Mouse (Mus musculus) leukemia stem cell, adult 10-12 weeks (primary cell): ENCODE data around the gene Chchd5. TPM values are rescaled to one million over a fixed set of nuclear protein-coding genes. Genes with fewer than 3 reads are reported as not detected.

ENCODE experiments used
- polyA plus RNA-seq: library from polyadenylated mRNA; stranded (reverse); fragments of >175 nt; gene quantifications from 2 replicates; pipeline ENCODE4 v1.2.3, GENCODE M21; 2012; ENCODE audit warnings: low replicate concordance

The Chchd5 gene
- polyA plus RNA-seq: 0.74 and 12.8 TPM in 2 replicates

GRCm38 (mm10) chr2:129129412-129129929, at the start of gene Chchd5:
Gene Chchd5, plus strand, starts transcription at chr2:129129700.

GRCm38 (mm10) chr2:129100784-129101310, 28.7 kb upstream of the Chchd5 start, which contains the start of gene Polr1b:
Gene Polr1b, plus strand, starts transcription at chr2:129100995.

Other genes starting within 250 kb of the Chchd5 start
- gene Zc3h8, start 185.6 kb upstream of the Chchd5 start, polyA plus RNA-seq: 0.28 TPM in 1 of 2 replicates, not detected in the other
- 6.3 and 8.7 TPM in 2 replicates for gene Zc3h6, start 162.3 kb upstream of the Chchd5 start, polyA plus RNA-seq
- 4.6 and 5.4 TPM in 2 replicates for gene Gm10762, start 162.0 kb upstream of the Chchd5 start, polyA plus RNA-seq
- gene Vinac1, start 81.5 kb upstream of the Chchd5 start, polyA plus RNA-seq: not detected in 2 replicates
- 0.56 and 0.69 TPM in 2 replicates for gene Ttl, start 63.8 kb upstream of the Chchd5 start, polyA plus RNA-seq
- gene Polr1b, start 28.7 kb upstream of the Chchd5 start, polyA plus RNA-seq: 14.1 and 21.1 TPM in 2 replicates
- gene Slc20a1, start 69.1 kb downstream of the Chchd5 start, polyA plus RNA-seq: 49.9 and 52.8 TPM in 2 replicates
- 22.8 and 36.5 TPM in 2 replicates for gene Ckap2l, start 167.5 kb downstream of the Chchd5 start, polyA plus RNA-seq
- gene Il1a, start 180.3 kb downstream of the Chchd5 start, polyA plus RNA-seq: 0.09 TPM in 1 of 2 replicates, not detected in the other
- 0.13 and 0.38 TPM in 2 replicates for gene Il1b, start 241.4 kb downstream of the Chchd5 start, polyA plus RNA-seq